Mouse (Mus musculus) cerebellum, adult 2 months (tissue): ENCODE measurements at regions not wholly inside any gene's neighbourhood (a gene's known extent, or its start where the extent isn't known, plus 50 kb on each side); places are given as distances from the start of the nearest gene placed in this dataset.

Source experiments
- CTCF ChIP-seq: fragments of 200-500 bp; IDR thresholded peaks from 2 replicates; pipeline ENCODE4 v1.5.1; 2011; ENCODE audit warnings: low read depth, mild to moderate bottlenecking, control low read depth, low read length, moderate library complexity, borderline replicate concordance; ENCODE audit not compliant: insufficient read depth
- POLR2A ChIP-seq: fragments of 200-500 bp; IDR thresholded peaks from 2 replicates; pipeline ENCODE4 v1.6.1; 2011; ENCODE audit warnings: low read length, control low read depth, borderline replicate concordance; ENCODE audit not compliant: insufficient read depth

- TF ChIP-seq CTCF, result no peak
- no peak for TF ChIP-seq POLR2A
Measured at GRCm38 (mm10) chr4:32149171-32149570, 89.4 kb upstream of the Bach2 start.
